Mouse (Mus musculus) lung, postnatal 36 days (tissue): Measurements from ENCODE around the gene Malrd1.

Source experiments
- DNase-seq: peaks from one replicate; pipeline ENCODE4 v3.0.0; 2022; ENCODE audit warnings: mixed read lengths

Gene Malrd1

DNA sequence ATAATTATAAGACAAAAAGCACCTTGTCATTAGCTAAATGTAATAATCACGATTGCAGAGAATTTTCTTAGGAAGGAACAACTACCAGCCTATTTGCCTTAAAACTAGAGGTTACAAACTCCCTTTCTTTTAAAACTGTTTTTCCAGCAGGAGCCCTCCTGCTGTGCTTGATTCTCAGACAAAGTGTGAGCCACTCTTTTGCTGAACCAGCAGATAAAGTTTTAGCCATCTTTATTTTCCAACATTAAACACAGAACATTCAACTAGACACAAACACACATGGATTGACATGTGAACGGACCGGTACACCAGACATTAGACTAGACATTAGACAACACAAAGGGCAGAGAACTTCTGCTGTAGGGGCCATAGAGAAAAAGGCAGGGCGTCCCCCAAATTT lies 505.3 kb downstream of the Malrd1 start:
- no peak for DNase-seq

GRCm38 (mm10) chr2:16032804-16033203 lies 506.5 kb downstream of the Malrd1 start:
- DNase-seq = no peak

DNA sequence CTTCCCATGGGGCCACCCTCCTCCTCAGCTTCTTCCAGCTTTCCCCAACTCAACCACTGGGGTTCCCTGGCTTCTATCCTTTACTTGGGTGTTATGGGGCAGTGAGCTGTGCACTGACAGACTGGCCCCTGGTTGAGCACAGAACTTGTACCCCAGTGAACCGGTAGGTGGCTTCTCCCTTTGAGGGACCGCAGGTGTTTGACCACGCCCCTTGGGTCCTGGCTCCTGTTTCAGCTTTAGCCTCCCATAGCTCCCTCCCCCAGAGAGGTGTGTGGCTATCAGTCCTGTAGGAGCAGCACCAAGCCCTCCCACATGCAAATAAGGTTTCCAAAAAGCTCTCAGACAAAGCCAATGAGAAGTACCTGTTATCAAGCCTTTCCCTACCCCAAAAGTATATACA lies 584.4 kb downstream of the Malrd1 start:
- DNase-seq = no peak

- no peak for DNase-seq
Measured at GRCm38 (mm10) chr2:16113333-16113732, 587.1 kb downstream of the Malrd1 start.

DNA sequence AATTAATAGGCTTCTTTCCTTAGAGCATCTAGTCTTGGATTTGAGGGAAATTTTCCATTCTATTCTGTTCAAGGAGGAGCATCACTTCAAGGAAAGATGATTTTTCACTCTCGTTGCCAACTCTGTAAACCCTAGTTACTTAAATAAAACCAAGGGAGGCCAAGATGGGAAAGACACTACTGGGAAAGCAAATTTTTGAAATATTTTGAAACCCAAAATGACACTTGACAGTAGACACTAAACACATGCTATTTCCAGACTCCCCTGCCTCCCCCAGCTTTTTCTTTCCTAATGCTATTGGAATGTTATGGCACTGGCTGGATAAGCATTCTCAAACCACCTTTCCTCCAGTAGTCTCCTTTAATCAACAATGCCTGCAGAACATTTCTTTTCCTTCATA lies 621.7 kb downstream of the Malrd1 start:
- peak; percentile 14 for DNase-seq

DNA sequence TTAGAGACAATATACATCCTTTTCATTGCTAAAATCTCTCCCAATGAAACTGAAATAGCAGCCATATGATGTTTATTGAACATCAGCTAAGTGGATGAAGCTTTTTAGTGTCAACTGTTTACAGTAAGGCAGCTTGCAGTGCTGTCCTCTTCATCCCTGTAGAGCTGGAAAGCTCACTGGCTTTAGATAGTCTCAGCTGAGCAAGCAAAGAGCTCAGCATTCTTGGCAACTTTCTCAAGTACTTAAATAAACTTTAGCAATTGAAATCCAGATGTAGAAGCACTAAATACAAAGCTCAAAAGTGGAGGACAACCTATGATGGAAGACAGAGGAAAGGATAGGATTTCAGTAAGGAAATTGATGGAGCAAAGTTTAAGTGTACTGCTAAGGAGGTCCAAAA lies 626.3 kb downstream of the Malrd1 start:
- DNase-seq = no peak

- no peak for DNase-seq
Measured at GRCm38 (mm10) chr2:16163246-16163989, 637.1 kb downstream of the Malrd1 start.

DNA sequence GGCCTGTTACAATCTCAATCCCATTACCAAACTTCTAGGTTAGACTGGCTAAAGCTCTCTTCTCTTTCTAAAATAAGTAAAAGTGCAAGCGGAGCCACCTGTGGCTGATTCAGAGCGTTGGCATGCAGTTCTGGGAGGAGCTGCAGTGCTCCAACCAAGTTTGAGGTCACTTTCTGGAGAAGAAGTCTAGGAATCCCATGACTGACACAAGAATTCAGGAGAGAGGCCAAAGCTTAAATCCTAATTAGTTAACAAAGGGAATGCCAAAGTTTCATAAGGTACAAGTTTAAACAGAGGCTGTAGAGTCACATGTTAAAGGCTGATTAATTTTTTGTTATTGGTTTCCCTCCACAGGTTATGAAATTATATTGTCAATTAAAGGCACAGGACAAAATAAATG lies 642.3 kb downstream of the Malrd1 start:
- DNase-seq = peak; percentile 6

DNA sequence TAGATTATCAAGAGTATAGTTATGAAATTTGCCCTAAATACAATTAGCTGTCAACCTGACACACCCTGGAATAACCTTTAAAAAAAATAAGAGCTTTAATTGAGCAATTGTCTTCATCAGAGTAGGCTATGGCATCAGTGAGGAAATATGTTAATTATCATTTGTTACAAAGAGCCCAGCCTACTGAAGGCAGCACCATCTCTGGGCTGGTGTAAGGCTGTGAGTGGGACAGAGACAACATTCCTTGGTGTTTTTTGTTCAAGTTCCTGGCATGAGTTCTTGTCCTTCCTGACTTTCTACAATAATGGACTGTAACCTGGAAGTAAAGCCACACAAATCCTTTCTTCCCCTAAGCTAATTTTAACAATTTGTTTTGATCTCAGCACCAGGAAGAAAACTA lies 645.8 kb downstream of the Malrd1 start:
- DNase-seq = no peak

GRCm38 (mm10) chr2:16173355-16173754 lies 647.1 kb downstream of the Malrd1 start:
- DNase-seq = no peak

- DNase-seq = no peak
Measured at GRCm38 (mm10) chr2:16182140-16182539, 655.9 kb downstream of the Malrd1 start.

DNA sequence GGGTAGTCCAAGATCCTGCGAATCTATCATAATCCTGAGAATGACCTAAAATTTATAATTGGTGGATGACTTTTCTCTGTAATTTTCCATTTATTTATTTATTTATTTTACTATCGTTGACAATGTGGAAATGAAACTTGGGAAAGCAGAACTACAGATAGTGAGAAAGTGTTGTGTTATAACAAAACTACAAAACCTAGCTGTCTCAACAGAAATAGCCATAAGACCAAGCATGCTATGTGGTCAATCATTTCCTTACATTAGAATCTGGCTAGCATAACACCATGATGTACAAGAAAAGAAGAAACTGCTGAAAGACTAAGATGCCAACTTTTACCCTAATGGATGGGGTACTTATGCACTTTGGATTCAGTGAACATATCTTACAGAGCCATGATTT lies 656.9 kb downstream of the Malrd1 start:
- DNase-seq = no peak

- DNase-seq = no peak
Measured at GRCm38 (mm10) chr2:16210016-16210415, 683.7 kb downstream of the Malrd1 start.

DNA sequence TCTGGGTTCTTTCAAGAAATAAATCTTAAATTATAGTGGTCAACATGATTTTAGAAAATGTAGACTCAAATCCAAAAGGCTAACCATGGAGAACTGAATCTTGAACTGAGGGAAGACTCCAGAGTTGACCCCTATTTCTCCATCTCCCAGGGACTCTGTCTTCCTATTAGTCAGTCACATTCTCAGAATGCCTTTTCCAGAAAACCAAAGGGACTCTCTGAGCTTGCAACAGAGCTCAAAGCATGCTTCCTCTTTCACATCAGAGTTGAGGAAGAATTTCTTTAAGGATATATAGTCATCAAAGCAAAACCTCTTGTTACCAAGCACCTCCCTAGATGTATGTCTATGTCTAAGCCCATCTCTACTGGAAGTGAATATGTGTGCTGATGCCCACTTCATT lies 686.5 kb downstream of the Malrd1 start:
- DNase-seq = peak; percentile 28

DNA sequence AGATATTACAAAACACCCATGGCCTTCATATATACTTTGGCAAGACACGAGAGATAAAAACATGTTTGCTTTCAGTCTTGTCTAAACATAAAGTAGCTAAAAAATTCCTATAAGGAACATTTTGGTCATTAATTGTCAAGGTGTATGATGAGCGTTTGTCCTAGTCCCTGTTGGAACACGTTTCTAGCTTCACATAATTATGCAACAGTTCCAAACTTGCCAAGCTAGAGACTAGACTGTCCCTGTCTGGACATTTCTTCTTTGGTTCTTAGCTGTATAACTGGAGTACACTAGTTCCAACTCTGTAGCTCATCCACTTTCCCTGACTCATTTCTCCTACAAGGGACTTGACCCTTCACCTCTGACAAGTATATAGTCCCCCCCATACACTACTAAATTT lies 687.8 kb downstream of the Malrd1 start:
- no peak for DNase-seq

- DNase-seq = no peak
Measured at GRCm38 (mm10) chr2:16228187-16228832, 702.0 kb downstream of the Malrd1 start.

GRCm38 (mm10) chr2:16240861-16241260 lies 714.6 kb downstream of the Malrd1 start:
- no peak for DNase-seq

- DNase-seq = peak; percentile 12
Measured at GRCm38 (mm10) chr2:16243097-16243496, 716.8 kb downstream of the Malrd1 start.

- DNase-seq = no peak
Measured at GRCm38 (mm10) chr2:16248861-16249260, 722.6 kb downstream of the Malrd1 start.

- peak; percentile 3 for DNase-seq
Measured at GRCm38 (mm10) chr2:16252274-16252673, 726.0 kb downstream of the Malrd1 start.
